Mouse (Mus musculus): ENCODE data around the gene Gm9573. TPM values are rescaled to one million over a fixed set of nuclear protein-coding genes. Genes with fewer than 3 reads are reported as not detected.

Gene Gm9573
- polyA plus RNA-seq, 1 experiment from 2014 or later = not detected

DNA sequence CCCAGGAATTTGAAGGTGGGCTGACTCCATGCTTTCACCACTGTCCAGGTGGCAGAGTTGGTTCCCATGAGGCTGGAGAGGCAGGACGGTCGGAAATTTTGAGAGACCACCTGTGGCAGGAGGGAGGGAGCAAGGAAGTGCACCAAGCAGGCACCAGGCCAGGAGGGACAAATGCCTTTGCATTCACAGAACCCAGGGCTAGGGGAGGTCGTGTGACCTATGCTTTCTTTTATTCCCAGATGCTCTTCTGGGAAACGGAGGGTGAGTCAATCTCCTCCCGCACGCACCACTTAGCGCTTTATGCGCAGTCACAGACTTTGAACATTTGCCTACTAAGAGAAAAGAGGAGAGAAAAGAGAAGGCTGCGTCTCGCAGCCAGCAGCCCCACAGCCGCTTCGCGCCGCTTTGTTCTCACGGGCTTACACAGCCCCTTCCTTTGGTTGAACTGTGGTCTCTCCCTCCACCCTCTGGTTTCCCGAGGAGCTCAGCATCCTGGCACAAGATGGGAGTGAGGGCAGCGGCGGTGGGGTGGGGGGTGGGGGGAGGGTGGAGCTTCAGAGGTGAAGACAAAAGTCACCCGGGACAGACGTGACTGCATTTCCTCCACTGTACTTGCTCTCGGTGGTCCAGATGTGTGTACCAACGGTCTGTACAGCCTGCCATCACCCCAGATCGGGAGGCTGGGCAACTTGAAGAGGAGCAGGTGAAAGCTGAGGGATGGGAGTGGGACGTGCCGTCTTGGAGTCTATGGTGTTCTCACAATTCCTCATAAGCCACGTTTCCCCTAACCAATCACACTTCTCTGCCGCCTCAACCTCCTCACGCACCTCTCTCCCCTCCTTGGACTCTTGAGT is 57.1 kb downstream of the Gm9573 start:
- 3% methylated on average over 28 of the region's 28 CpGs for WGBS
- H3K4me1 ChIP-seq = peaks cover 13% of the 10 kb centered on the region
- H3K9ac ChIP-seq (replicated peaks) = 0 out of 2 replicates have a peak overlapping the region, but pooled peaks have one; percentile 15
- H3K9me3 ChIP-seq (replicated peaks) = no peaks in the 10 kb centered on the region
- no peak overlapping the region for H3K27ac ChIP-seq (replicated peaks)
- peaks cover 13% of the 10 kb centered on the region for H3K27me3 ChIP-seq (replicated peaks)
- no peaks in the 10 kb centered on the region for H3K36me3 ChIP-seq
- ATAC-seq (ENCODE audit: low FRiP score) = peak; percentile 66; the same call in 1 of the 2 replicates
- peak overlapping the region; percentile 58 for H3K4me2 ChIP-seq
- H3K4me3 ChIP-seq (replicated peaks) = peak overlapping the region; percentile 26

Other genes starting within 250 kb of the Gm9573 start
- 1.7 and 3.7 TPM in 2 replicates for gene H2-Q4, start 247.0 kb downstream of the Gm9573 start, polyA plus RNA-seq (2015; fragmentation: Nextera tagmentation; extraction: Ambion mirVana)
- 0.95 and 3.7 TPM in 2 replicates for gene H2-Q6, start 201.8 kb downstream of the Gm9573 start, polyA plus RNA-seq (2015; fragmentation: Nextera tagmentation; extraction: Ambion mirVana)
- 5.6 and 12.6 TPM in 2 replicates for gene H2-Q7, start 187.5 kb downstream of the Gm9573 start, polyA plus RNA-seq (2015; fragmentation: Nextera tagmentation; extraction: Ambion mirVana)
- 0.36 and 0.79 TPM in 2 replicates for gene H2-Q10, start 156.5 kb downstream of the Gm9573 start, polyA plus RNA-seq (2015; fragmentation: Nextera tagmentation; extraction: Ambion mirVana)
- not detected in 2 replicates for gene Pou5f1, start 120.6 kb downstream of the Gm9573 start, polyA plus RNA-seq (2015; fragmentation: Nextera tagmentation; extraction: Ambion mirVana)
- gene Tcf19, start 109.8 kb downstream of the Gm9573 start, polyA plus RNA-seq (2015; fragmentation: Nextera tagmentation; extraction: Ambion mirVana) = 14.4 and 27.5 TPM in 2 replicates
- 5.1 and 7.9 TPM in 2 replicates for gene Cchcr1, start 109.5 kb downstream of the Gm9573 start, polyA plus RNA-seq (2015; fragmentation: Nextera tagmentation; extraction: Ambion mirVana)
- 0.81 and 0.96 TPM in 2 replicates for gene Psors1c2, start 93.4 kb downstream of the Gm9573 start, polyA plus RNA-seq (2015; fragmentation: Nextera tagmentation; extraction: Ambion mirVana)
- 0.08 TPM in 1 of 2 replicates, not detected in the other for gene Cdsn, start 74.5 kb downstream of the Gm9573 start, polyA plus RNA-seq (2015; fragmentation: Nextera tagmentation; extraction: Ambion mirVana)
- not detected in 2 replicates for gene 2300002M23Rik, start 59.2 kb downstream of the Gm9573 start, polyA plus RNA-seq (2015; fragmentation: Nextera tagmentation; extraction: Ambion mirVana)
- 0.40 TPM in 1 of 2 replicates, not detected in the other for gene Sfta2, start 25.1 kb downstream of the Gm9573 start, polyA plus RNA-seq (2015; fragmentation: Nextera tagmentation; extraction: Ambion mirVana)
- gene Mucl3, start 17.1 kb upstream of the Gm9573 start, polyA plus RNA-seq (2015; fragmentation: Nextera tagmentation; extraction: Ambion mirVana) = 0.22 TPM in 1 of 2 replicates, not detected in the other
- 12.8 and 17.9 TPM in 2 replicates for gene Vars2, start 41.0 kb upstream of the Gm9573 start, polyA plus RNA-seq (2015; fragmentation: Nextera tagmentation; extraction: Ambion mirVana)
- gene Gtf2h4, start 47.1 kb upstream of the Gm9573 start, polyA plus RNA-seq (2015; fragmentation: Nextera tagmentation; extraction: Ambion mirVana) = 24.1 and 30.7 TPM in 2 replicates
- 73.8 and 76.4 TPM in 2 replicates for gene Ddr1, start 78.0 kb upstream of the Gm9573 start, polyA plus RNA-seq (2015; fragmentation: Nextera tagmentation; extraction: Ambion mirVana)
- gene Ier3, start 195.0 kb upstream of the Gm9573 start, polyA plus RNA-seq (2015; fragmentation: Nextera tagmentation; extraction: Ambion mirVana) = 14.9 and 15.5 TPM in 2 replicates
- 131 and 141 TPM in 2 replicates for gene Flot1, start 196.6 kb upstream of the Gm9573 start, polyA plus RNA-seq (2015; fragmentation: Nextera tagmentation; extraction: Ambion mirVana)
- 1,339 and 1,471 TPM in 2 replicates for gene Tubb5, start 211.7 kb upstream of the Gm9573 start, polyA plus RNA-seq (2015; fragmentation: Nextera tagmentation; extraction: Ambion mirVana)
- 7.9 and 9.7 TPM in 2 replicates for gene Mdc1, start 214.9 kb upstream of the Gm9573 start, polyA plus RNA-seq (2015; fragmentation: Nextera tagmentation; extraction: Ambion mirVana)
- 17.6 and 26.7 TPM in 2 replicates for gene Nrm, start 234.7 kb upstream of the Gm9573 start, polyA plus RNA-seq (2015; fragmentation: Nextera tagmentation; extraction: Ambion mirVana)
- 19.3 and 25.1 TPM in 2 replicates for gene Ppp1r18, start 239.0 kb upstream of the Gm9573 start, polyA plus RNA-seq (2015; fragmentation: Nextera tagmentation; extraction: Ambion mirVana)

Data from neural tube, embryonic 15.5 days (tissue).